Mouse (Mus musculus) C2C12 (cell line): ENCODE measurements around the gene Cpxm1.
"Not testable (repeated sequence)": the region's sequence is repeated elsewhere in the genome, so short reads cannot be mapped to it uniquely, and the experiment has no call there.

Source experiments
- CEBPB ChIP-seq: IDR thresholded peaks from one replicate; pipeline ENCODE4 v1.6.1; 2011; ENCODE audit warnings: low read depth, mild to moderate bottlenecking, control low read depth, moderate library complexity
- CTCF ChIP-seq: IDR thresholded peaks from one replicate; pipeline ENCODE4 v1.5.1; 2011; ENCODE audit not compliant: control insufficient read depth, insufficient read depth, insufficient read length

- not testable (repeated sequence) for TF ChIP-seq CEBPB, CTCF
These were observed 24.3 kb downstream of the Cpxm1 start for GRCm38 (mm10) chr2:130373026-130373425.
